Mouse (Mus musculus): ENCODE results near the gene Magi2. TPM values are rescaled to one million over a fixed set of nuclear protein-coding genes. Genes with fewer than 3 reads are reported as not detected.

Magi2 gene
- polyA plus RNA-seq, 2 experiments: 0.08 to 0.15 TPM

DNA sequence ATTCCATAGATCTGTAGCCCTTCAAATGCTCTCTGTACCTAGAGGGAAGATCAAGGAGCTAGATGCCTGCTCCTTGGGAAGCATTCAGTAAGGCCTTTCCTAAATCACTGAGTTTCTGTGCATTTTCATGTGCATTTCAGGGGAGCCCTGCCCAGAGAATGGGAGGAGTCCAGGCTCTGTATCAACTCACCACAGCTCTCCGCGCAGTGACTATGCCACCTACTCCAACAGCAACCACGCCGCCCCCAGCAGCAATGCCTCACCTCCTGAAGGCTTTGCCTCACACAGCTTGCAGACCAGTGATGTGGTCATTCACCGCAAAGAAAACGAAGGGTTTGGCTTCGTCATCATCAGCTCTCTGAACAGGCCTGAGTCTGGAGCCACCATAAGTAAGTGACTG is 1342.1 kb downstream of the Magi2 start:
- no peaks in the 10 kb centered on the region for H3K27me3 ChIP-seq (ENCODE audit: control insufficient read depth, insufficient read depth, low read length)
- no peak overlapping the region for H3K9ac ChIP-seq (replicated peaks)
- no peaks in the 10 kb centered on the region for H3K36me3 ChIP-seq (replicated peaks; ENCODE audit: control insufficient read depth, insufficient read depth, low read depth)
- H3K4me3 ChIP-seq (ENCODE audit: insufficient read depth in 1 of 2, low read depth in 2 of 2, low read length in 2 of 2): no peak overlapping the region
- no peak overlapping the region for H3K4me2 ChIP-seq (ENCODE audit: low read depth)
- no peak for TF ChIP-seq EP300 (IDR thresholded peaks at IDR 0.05; ENCODE audit: low read depth)
- TF ChIP-seq CTCF (IDR thresholded peaks at IDR 0.05; ENCODE audit: low read depth): no peak
- no peaks in the 10 kb centered on the region for H3K9me3 ChIP-seq (ENCODE audit: control insufficient read depth, low read length)
- no peak overlapping the region for H3K27ac ChIP-seq
- DNase-seq (ENCODE audit: low read depth in 3 of 3, low spot score in 3 of 3): no peak
- WGBS (ENCODE audit: insufficient replicate concordance): 69% methylated on average over 7 of the region's 7 CpGs
- no peak for ATAC-seq (ENCODE audit: insufficient read depth)
- H3K4me1 ChIP-seq (replicated peaks; ENCODE audit: control insufficient read depth in 2 of 2, insufficient read depth in 2 of 2, low read length in 1 of 2): no peaks in the 10 kb centered on the region

- ATAC-seq (ENCODE audit: insufficient read depth) (no peak), DNase-seq (ENCODE audit: low read depth in 3 of 3, low spot score in 3 of 3) (no peak)
- 21% methylated on average over 2 of the region's 2 CpGs for WGBS (ENCODE audit: insufficient replicate concordance)
- H3K36me3 ChIP-seq (replicated peaks; ENCODE audit: control insufficient read depth, insufficient read depth, low read depth): no peaks in the 10 kb centered on the region
- TF ChIP-seq CTCF (IDR thresholded peaks at IDR 0.05; ENCODE audit: low read depth) (no peak), EP300 (IDR thresholded peaks at IDR 0.05; ENCODE audit: low read depth) (no peak)
- no peaks in the 10 kb centered on the region for H3K9me3 ChIP-seq (ENCODE audit: control insufficient read depth, low read length)
- no peaks in the 10 kb centered on the region for H3K4me1 ChIP-seq (replicated peaks; ENCODE audit: control insufficient read depth in 2 of 2, insufficient read depth in 2 of 2, low read length in 1 of 2)
- H3K27me3 ChIP-seq (ENCODE audit: control insufficient read depth, insufficient read depth, low read length): no peaks in the 10 kb centered on the region
- H3K4me2 ChIP-seq (ENCODE audit: low read depth): no peak overlapping the region
- no peak overlapping the region for H3K9ac ChIP-seq (replicated peaks)
- no peak overlapping the region for H3K27ac ChIP-seq
- no peak overlapping the region for H3K4me3 ChIP-seq (ENCODE audit: insufficient read depth in 1 of 2, low read depth in 2 of 2, low read length in 2 of 2)
Observed at GRCm38 (mm10) chr5:20574816-20575215, 1348.0 kb downstream of the Magi2 start.

- no peak for TF ChIP-seq CTCF (IDR thresholded peaks at IDR 0.05; ENCODE audit: low read depth)
- TF ChIP-seq EP300 (IDR thresholded peaks at IDR 0.05; ENCODE audit: low read depth): no peak
- 31% methylated on average over 3 of the region's 3 CpGs for WGBS (ENCODE audit: insufficient replicate concordance)
- H3K9ac ChIP-seq (replicated peaks): no peak overlapping the region
- H3K4me2 ChIP-seq (ENCODE audit: low read depth): no peak overlapping the region
- H3K36me3 ChIP-seq (replicated peaks; ENCODE audit: control insufficient read depth, insufficient read depth, low read depth): no peaks in the 10 kb centered on the region
- H3K4me3 ChIP-seq (ENCODE audit: insufficient read depth in 1 of 2, low read depth in 2 of 2, low read length in 2 of 2): no peak overlapping the region
- H3K4me1 ChIP-seq (replicated peaks; ENCODE audit: control insufficient read depth in 2 of 2, insufficient read depth in 2 of 2, low read length in 1 of 2): no peaks in the 10 kb centered on the region
- H3K9me3 ChIP-seq (ENCODE audit: control insufficient read depth, low read length): no peaks in the 10 kb centered on the region
- no peak overlapping the region for H3K27ac ChIP-seq
- DNase-seq (ENCODE audit: low read depth in 3 of 3, low spot score in 3 of 3): no peak
- no peak for ATAC-seq (ENCODE audit: insufficient read depth)
- H3K27me3 ChIP-seq (ENCODE audit: control insufficient read depth, insufficient read depth, low read length): no peaks in the 10 kb centered on the region
Observed at GRCm38 (mm10) chr5:20575798-20576197, 1349.0 kb downstream of the Magi2 start.

GRCm38 (mm10) chr5:20576266-20576665 is 1349.4 kb downstream of the Magi2 start:
- DNase-seq (ENCODE audit: low read depth in 3 of 3, low spot score in 3 of 3) (no peak), ATAC-seq (ENCODE audit: insufficient read depth) (no peak)
- H3K27me3 ChIP-seq (ENCODE audit: control insufficient read depth, insufficient read depth, low read length): no peaks in the 10 kb centered on the region
- no peak overlapping the region for H3K4me3 ChIP-seq (ENCODE audit: insufficient read depth in 1 of 2, low read depth in 2 of 2, low read length in 2 of 2)
- no peak overlapping the region for H3K9ac ChIP-seq (replicated peaks)
- no peaks in the 10 kb centered on the region for H3K9me3 ChIP-seq (ENCODE audit: control insufficient read depth, low read length)
- TF ChIP-seq EP300 (IDR thresholded peaks at IDR 0.05; ENCODE audit: low read depth) (no peak), CTCF (IDR thresholded peaks at IDR 0.05; ENCODE audit: low read depth) (no peak)
- no peak overlapping the region for H3K27ac ChIP-seq
- no peaks in the 10 kb centered on the region for H3K36me3 ChIP-seq (replicated peaks; ENCODE audit: control insufficient read depth, insufficient read depth, low read depth)
- H3K4me2 ChIP-seq (ENCODE audit: low read depth): no peak overlapping the region
- no peaks in the 10 kb centered on the region for H3K4me1 ChIP-seq (replicated peaks; ENCODE audit: control insufficient read depth in 2 of 2, insufficient read depth in 2 of 2, low read length in 1 of 2)

- H3K4me1 ChIP-seq (replicated peaks; ENCODE audit: control insufficient read depth in 2 of 2, insufficient read depth in 2 of 2, low read length in 1 of 2): no peaks in the 10 kb centered on the region
- H3K4me2 ChIP-seq (ENCODE audit: low read depth): no peak overlapping the region
- 49% methylated on average over 3 of the region's 3 CpGs for WGBS (ENCODE audit: insufficient replicate concordance)
- no peak overlapping the region for H3K27ac ChIP-seq
- no peak for TF ChIP-seq CTCF (IDR thresholded peaks at IDR 0.05; ENCODE audit: low read depth)
- TF ChIP-seq EP300 (IDR thresholded peaks at IDR 0.05; ENCODE audit: low read depth): no peak
- H3K4me3 ChIP-seq (ENCODE audit: insufficient read depth in 1 of 2, low read depth in 2 of 2, low read length in 2 of 2): no peak overlapping the region
- no peaks in the 10 kb centered on the region for H3K36me3 ChIP-seq (replicated peaks; ENCODE audit: control insufficient read depth, insufficient read depth, low read depth)
- DNase-seq (ENCODE audit: low read depth in 3 of 3, low spot score in 3 of 3) (no peak), ATAC-seq (ENCODE audit: insufficient read depth) (no peak)
- H3K9me3 ChIP-seq (ENCODE audit: control insufficient read depth, low read length): no peaks in the 10 kb centered on the region
- no peak overlapping the region for H3K9ac ChIP-seq (replicated peaks)
- H3K27me3 ChIP-seq (ENCODE audit: control insufficient read depth, insufficient read depth, low read length): no peaks in the 10 kb centered on the region
Observed at GRCm38 (mm10) chr5:20578666-20579065, 1351.8 kb downstream of the Magi2 start.
